Mouse (Mus musculus): ENCODE measurements around the gene Efcab2. TPM values are rescaled to one million over a fixed set of nuclear protein-coding genes. Genes with fewer than 3 reads are reported as not detected.
"Not testable (repeated sequence)": the region's sequence is repeated elsewhere in the genome, so short reads cannot be mapped to it uniquely, and the experiment has no call there.

The Efcab2 gene
- polyA plus RNA-seq, 1 experiment from 2014 or later = 7.2 TPM

DNA sequence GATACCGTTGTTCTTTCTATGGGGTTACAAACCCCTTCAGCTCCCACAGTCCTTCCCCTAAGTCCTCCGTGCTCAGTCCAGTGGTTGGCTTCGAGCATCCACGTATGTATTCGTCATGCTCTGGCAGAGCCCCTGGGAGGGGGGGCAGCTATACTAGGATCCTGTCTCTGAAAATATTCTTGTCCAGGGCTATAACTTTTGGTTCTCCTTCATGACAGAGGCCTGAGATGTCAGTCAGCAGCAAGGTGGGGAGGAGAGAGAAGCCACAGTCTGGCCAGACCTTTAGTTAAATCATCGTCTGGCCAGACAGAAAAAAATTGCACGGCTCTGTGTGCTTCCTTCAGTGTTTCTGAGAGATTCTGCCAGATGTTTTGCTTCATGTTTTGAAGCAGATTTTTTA lies 5.2 kb upstream of the Efcab2 start:
- no peak for DNase-seq (ENCODE audit: low spot score)

GRCm38 (mm10) chr1:178401960-178402359 lies 3.9 kb upstream of the Efcab2 start:
- DNase-seq (ENCODE audit: low spot score) = no peak

DNA sequence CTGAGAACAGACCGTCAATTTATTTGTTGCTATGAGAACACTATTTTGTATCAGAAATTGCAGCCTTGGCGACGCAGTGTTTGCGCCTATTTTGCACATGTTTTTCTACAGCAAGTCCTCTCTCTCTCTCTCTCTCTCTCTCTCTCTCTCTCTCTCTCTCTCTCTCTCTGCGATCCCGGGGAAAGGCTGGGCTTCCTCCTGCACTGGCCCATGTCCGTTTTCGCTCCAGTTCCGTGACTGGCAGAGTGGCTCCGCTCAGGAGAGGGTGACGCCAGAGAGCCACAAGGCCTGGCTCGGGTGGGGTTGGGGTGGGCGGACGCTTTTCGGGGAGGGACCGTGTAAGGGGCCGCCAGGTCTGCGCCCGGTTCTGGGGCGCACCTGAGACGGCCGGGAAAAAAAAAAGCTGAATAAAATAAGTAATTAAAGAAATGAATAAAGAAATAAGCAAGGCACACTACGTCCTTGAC lies 407 bp upstream of the Efcab2 start:
- peak; percentile 73 for DNase-seq (ENCODE audit: low spot score)

DNA sequence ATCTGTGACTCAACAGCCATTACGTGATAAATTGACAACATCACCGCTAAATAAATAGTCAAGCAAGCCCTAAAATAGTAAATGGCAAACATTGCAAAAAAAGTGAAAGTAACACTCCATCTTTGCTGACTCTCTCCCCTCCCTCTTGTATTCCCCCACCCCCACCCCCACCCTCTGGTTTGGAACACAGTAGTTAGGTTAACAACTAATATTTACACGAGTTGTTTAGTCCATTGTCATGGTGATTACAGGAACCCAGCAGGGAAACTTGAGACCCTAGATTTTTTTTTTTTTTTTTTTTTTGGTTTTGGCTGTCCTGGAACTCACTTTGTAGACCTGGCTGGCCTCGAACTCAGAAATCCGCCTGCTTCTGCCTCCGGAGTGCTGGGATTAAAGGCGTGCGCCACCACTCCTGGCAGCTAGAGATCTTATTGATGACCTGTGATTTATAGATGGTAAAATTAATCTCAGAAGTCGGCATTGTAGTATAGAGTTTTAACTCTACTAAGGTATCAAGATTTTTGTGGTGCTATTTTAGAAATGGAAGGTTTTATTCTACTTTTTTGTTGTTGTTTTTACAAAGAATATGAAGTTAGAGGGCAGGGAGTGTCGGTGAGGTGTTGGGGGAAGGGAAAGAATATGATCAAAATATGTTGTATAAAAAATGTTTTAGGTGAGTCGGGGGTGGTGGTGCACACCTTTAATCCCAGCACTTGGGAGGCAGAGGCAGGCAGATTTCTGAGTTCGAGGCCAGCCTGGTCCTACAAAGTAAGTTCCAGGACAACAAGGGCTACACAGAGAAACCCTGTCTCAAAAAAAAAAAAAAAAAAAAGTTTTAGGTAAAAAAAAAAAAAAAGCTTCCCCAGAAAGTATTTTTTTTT lies 1.1 kb downstream of the Efcab2 start:
- no peak for DNase-seq (ENCODE audit: low spot score)

DNA sequence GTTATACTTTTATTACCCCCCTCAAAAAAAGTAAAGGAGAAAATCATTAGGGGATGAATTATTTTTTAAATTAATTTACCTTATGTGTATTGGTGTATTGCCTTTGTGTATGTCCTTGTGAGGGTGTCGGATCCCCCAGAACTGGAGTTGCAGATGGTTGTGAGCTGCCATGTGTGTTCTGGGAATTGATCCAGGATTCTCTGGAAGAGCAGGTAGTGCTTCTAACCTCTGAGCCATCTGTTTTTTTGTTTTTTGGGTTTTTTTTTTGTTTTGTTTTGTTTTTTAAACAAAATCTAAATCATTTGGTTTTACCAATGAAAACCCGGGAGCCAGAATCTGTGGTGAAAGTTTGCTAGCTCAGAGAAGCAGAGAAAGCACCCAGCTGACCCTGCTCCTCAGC lies 1.8 kb downstream of the Efcab2 start:
- DNase-seq (ENCODE audit: low spot score) = no peak

- no peak for DNase-seq (ENCODE audit: low spot score)
These were observed 3.0 kb downstream of the Efcab2 start for GRCm38 (mm10) chr1:178408901-178409361.

DNA sequence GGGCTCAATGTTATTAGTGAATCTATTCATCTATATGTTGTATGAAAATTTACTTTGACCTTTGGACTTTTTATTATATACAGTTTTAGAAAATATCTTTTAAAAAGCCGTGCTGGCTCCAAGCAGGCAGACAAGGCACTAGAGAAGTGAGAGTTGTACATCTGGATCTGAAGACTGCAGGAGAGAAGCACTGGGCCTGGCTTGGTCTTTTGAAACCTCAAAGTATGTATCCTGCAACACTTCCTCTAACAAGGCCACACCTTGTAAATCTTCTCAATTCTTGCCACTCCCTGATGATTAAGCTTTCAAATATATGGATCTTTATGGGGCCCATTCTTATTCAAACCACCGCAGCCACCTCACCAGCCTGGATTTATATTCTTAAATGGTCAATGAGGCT lies 7.5 kb downstream of the Efcab2 start:
- DNase-seq (ENCODE audit: low spot score) = not testable (repeated sequence)

- no peak for DNase-seq (ENCODE audit: low spot score)
These were observed 13.7 kb downstream of the Efcab2 start for GRCm38 (mm10) chr1:178419608-178420007.

DNA sequence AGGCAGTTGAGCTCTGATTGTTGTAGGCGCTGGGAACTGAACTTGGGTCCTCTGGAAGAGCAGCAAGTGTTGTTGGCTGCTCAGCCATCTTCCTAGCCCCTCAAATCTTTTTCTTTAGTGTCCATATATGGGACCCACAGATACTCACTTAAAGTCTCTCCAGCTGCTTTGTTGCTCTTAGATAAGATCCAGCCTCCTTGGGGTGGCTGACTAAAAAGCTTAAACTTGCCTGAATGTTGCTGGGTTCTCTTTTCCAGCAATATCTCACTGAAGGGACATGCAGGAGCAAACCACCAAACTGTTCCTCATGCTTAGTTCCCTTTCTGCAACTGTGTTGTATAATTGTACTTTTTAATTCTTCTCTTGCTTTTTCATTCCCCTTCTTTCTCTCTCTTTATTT lies 17.8 kb downstream of the Efcab2 start:
- no peak for DNase-seq (ENCODE audit: low spot score)

GRCm38 (mm10) chr1:178431619-178432444 lies 25.9 kb downstream of the Efcab2 start:
- no peak for DNase-seq (ENCODE audit: low spot score)

DNA sequence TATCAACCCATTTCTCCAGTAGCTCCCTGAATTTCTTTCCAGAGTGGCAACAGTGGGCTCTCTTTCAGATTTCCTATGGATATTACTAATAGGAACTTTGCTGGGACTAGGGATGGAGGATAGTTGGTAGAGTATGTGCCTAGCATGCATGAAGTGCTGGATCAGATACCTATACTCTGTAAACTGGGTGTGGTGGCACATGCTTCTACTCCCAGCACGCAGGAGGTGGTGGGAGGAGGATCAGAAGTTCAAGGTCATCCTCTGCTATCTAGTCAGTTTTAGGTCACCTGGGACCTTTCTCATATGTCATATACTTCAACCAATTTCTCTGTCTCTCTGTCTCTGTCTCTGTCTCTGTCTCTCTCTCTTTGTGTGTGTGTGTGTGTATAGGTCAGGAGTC lies 27.7 kb downstream of the Efcab2 start:
- no peak for DNase-seq (ENCODE audit: low spot score)

- no peak for DNase-seq (ENCODE audit: low spot score)
These were observed 38.5 kb downstream of the Efcab2 start for GRCm38 (mm10) chr1:178444407-178444806.

- DNase-seq (ENCODE audit: low spot score) = no peak
These were observed 41.2 kb downstream of the Efcab2 start for GRCm38 (mm10) chr1:178447036-178447435.

GRCm38 (mm10) chr1:178448271-178448744 lies 42.4 kb downstream of the Efcab2 start:
- no peak for DNase-seq (ENCODE audit: low spot score)

- DNase-seq (ENCODE audit: low spot score) = peak; percentile 64
These were observed 43.3 kb downstream of the Efcab2 start for GRCm38 (mm10) chr1:178449172-178449571.

GRCm38 (mm10) chr1:178449933-178450332 lies 44.0 kb downstream of the Efcab2 start:
- no peak for DNase-seq (ENCODE audit: low spot score)

- no peak for DNase-seq (ENCODE audit: low spot score)
These were observed 48.2 kb downstream of the Efcab2 start for GRCm38 (mm10) chr1:178454125-178454524.

DNA sequence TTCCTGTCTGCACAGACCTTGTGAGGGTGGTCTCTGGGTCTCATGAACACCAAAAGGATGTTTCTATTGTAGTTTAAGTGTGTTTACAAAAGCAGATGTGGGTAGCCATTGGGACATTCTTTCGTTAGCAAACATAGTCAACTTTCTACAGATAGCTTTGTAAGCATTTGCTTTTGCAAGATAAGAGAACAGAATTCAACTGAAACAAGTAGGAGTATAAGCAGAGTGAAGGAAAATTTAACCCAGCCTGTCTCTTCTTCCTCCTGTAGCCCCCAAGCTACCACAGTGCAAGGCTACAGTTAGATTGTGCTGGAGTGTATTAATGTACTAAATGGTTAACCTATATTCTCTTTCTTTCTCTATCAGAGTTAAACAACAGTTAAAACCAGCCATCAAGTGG lies 49.2 kb downstream of the Efcab2 start:
- no peak for DNase-seq (ENCODE audit: low spot score)

GRCm38 (mm10) chr1:178458029-178458428 lies 52.1 kb downstream of the Efcab2 start:
- DNase-seq (ENCODE audit: low spot score) = no peak

- peak; percentile 83 for DNase-seq (ENCODE audit: low spot score)
These were observed 57.8 kb downstream of the Efcab2 start for GRCm38 (mm10) chr1:178463712-178464111.

DNA sequence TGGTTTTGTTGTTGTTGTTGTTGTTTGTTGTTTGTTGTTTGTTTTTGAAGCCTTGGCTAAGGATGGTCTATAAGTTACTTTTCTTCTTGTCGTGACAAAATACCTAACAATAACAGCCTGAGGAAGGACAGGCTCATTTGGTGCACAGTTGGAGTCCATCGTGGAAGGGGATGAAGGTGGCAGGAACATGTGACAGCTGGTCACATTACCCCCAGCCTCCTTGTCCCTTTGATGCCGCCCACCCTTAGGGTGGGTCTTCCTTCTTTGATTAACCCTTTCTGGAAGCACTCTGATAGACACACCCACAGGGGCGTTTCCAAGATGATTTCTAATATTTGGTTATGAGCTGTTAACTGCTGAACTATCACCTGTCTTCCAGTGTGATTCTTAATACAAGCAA lies 58.3 kb downstream of the Efcab2 start:
- no peak for DNase-seq (ENCODE audit: low spot score)

- no peak for DNase-seq (ENCODE audit: low spot score)
These were observed 61.7 kb downstream of the Efcab2 start for GRCm38 (mm10) chr1:178467594-178467993.
